ENCODE assay signal across 33 mouse cellular contexts in the genomic region with DNA sequence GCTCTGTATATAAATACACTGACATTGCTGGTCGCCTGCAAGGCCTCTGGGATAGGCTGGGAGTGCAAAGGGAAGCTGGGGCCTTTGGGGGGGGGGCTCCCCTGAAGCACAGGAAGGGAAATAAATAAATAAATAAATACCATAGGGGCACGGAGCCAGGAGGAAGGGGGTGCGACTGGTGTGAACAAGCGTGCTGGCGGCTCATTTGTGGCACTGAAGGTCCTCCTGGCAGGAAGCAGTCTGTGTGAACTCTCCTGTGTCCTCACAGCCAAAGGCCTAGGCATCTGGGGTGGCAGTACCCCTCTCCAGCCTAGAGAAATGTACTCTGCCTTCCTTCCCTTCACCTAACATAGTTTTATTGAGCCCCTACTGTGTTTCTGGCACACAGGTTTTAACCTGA. TPM values are rescaled to one million over a fixed set of nuclear protein-coding genes. Genes with fewer than 3 reads are reported as not detected.
DNase-seq lines count a peak whose midpoint lies in the region.
"Had no signal": no experiment of that assay in that cellular context is flagged by ENCODE, and none has a peak within 500 bp of the region (broad histone marks: within the 10 kb centered on the region; RNA-seq: fewer than 3 reads in every experiment).

No protein-coding gene starts in this region.

- H3K4me3 ChIP-seq in limb, embryonic 10.5 days = no peak overlapping the region
- H3K4me3 ChIP-seq: embryonic facial prominence, embryonic 10.5 days; embryonic facial prominence, embryonic 13.5 days; erythroblast, embryonic 14.5 days; forebrain, embryonic 12.5 days; forebrain, embryonic 15.5 days; heart, adult 2 months; heart, embryonic 10.5 days; hindbrain, embryonic 12.5 days; hindbrain, embryonic 15.5 days had no signal

- no peaks in the 10 kb centered on the region for H3K27me3 ChIP-seq in limb, embryonic 10.5 days (ENCODE audit: low read depth, poor library complexity, severe bottlenecking)
- H3K27me3 ChIP-seq: forebrain, embryonic 15.5 days; hindbrain, embryonic 12.5 days had no signal

- no peaks in the 10 kb centered on the region for H3K9me3 ChIP-seq in limb, embryonic 10.5 days (replicated peaks)
- H3K9me3 ChIP-seq: embryonic facial prominence, embryonic 10.5 days; embryonic facial prominence, embryonic 13.5 days; forebrain, embryonic 12.5 days; forebrain, embryonic 15.5 days; heart, embryonic 10.5 days; hindbrain, embryonic 12.5 days; hindbrain, embryonic 15.5 days had no signal

- H3K4me1 ChIP-seq in limb, embryonic 10.5 days = peaks cover 27% of the 10 kb centered on the region

- WGBS in limb, embryonic 10.5 days = 86% methylated on average over 5 of the region's 5 CpGs

- H3K36me3 ChIP-seq in limb, embryonic 10.5 days = peaks cover 20% of the 10 kb centered on the region; the same call in 1 of the 2 replicates
- H3K36me3 ChIP-seq: embryonic facial prominence, embryonic 13.5 days; forebrain, embryonic 15.5 days; heart, embryonic 10.5 days; hindbrain, embryonic 12.5 days; hindbrain, embryonic 15.5 days had no signal

- H3K27ac ChIP-seq in limb, embryonic 10.5 days = peak overlapping the region; percentile 58; the same call in 1 of the 2 replicates
- H3K27ac ChIP-seq: embryonic facial prominence, embryonic 10.5 days; embryonic facial prominence, embryonic 13.5 days; forebrain, embryonic 12.5 days; forebrain, embryonic 15.5 days; heart, adult 2 months; heart, embryonic 10.5 days; hindbrain, embryonic 12.5 days; hindbrain, embryonic 15.5 days had no signal

- peak; percentile 7 for DNase-seq in lung, postnatal 36 days
- DNase-seq in lung, adult 18-20 months = no peak
- DNase-seq in T-cell, adult 2 months (ENCODE audit: low spot score) = peak; percentile 44
- DNase-seq in limb, embryonic 10.5 days (ENCODE audit: low spot score) = no peak
- DNase-seq in thymus, postnatal 4 days = peak; percentile 50
- DNase-seq in left cerebral cortex, adult 18-20 months (ENCODE audit: low spot score in 2 of 2) = no peak
- DNase-seq: adrenal gland, adult 8-10 months; adrenal gland, postnatal 25 days; cerebellum, adult 11-12 months; cerebellum, adult 8-10 months; cerebellum, postnatal 10 days; cerebellum, postnatal 36 days; embryo, embryonic 11 days; gastrocnemius, postnatal 10 days; gastrocnemius, postnatal 36 days; heart, adult 2 months had no signal

RNA-seq across cellular contexts. Expression of a gene that starts 11.8 kb away (rescaled TPM):
- polyA plus RNA-seq in limb, embryonic 10.5 days (2016; fragmentation: Nextera tagmentation; extraction: Ambion mirVana) = 12.3 and 17.2 TPM in 2 replicates
- 1 to 10 TPM; 3.3 TPM for total RNA-seq in left cerebral cortex, adult 18-20 months (2021)

RNA-seq across cellular contexts. Expression of a gene that starts 52.7 kb away (rescaled TPM):
- polyA plus RNA-seq in limb, embryonic 10.5 days (2016; fragmentation: Nextera tagmentation; extraction: Ambion mirVana) = not detected in 2 replicates
- not detected for total RNA-seq in left cerebral cortex, adult 18-20 months (2021)
- total RNA-seq: granulocyte monocyte progenitor cell, adult 5-6 weeks; heart, adult 2 months; hematopoietic stem cell, adult 5-6 weeks; MEL had no signal
- polyA plus RNA-seq: brain, embryonic 14.5 days; C2C12; cortical plate, adult 2 months; embryonic facial prominence, embryonic 10.5 days; embryonic facial prominence, embryonic 13.5 days; erythroblast, embryonic 14.5 days; forebrain, embryonic 12.5 days; forebrain, embryonic 15.5 days; heart, adult 2 months; heart, embryonic 10.5 days; heart, embryonic 14.5 days; heart, postnatal 0 days; hindbrain, embryonic 12.5 days; hindbrain, embryonic 15.5 days had no signal

RNA-seq across cellular contexts. Expression of a gene that starts 59.0 kb away (rescaled TPM):
- not detected in 2 replicates for polyA plus RNA-seq in limb, embryonic 10.5 days (2016; fragmentation: Nextera tagmentation; extraction: Ambion mirVana)
- total RNA-seq in left cerebral cortex, adult 18-20 months (2021) = not detected
- total RNA-seq: gastrocnemius, adult 18-20 months; gastrocnemius, postnatal 10 days; gastrocnemius, postnatal 36 days; granulocyte monocyte progenitor cell, adult 5-6 weeks; hematopoietic stem cell, adult 5-6 weeks; MEL had no signal
- polyA plus RNA-seq: brain, embryonic 14.5 days; C2C12; cortical plate, adult 2 months; embryonic facial prominence, embryonic 10.5 days; embryonic facial prominence, embryonic 13.5 days; erythroblast, embryonic 14.5 days; forebrain, embryonic 12.5 days; forebrain, embryonic 15.5 days; heart, adult 2 months; heart, embryonic 10.5 days; heart, embryonic 14.5 days; heart, postnatal 0 days; hindbrain, embryonic 12.5 days; hindbrain, embryonic 15.5 days had no signal

Comparison
In these comparisons a context has a peak if more than half of its experiments do, and no peak if none do; other contexts are left out.
1. DNase-seq: peak in lung, postnatal 36 days (single experiment), T-cell, adult 2 months (single experiment) and thymus, postnatal 4 days (single experiment); none in lung, adult 18-20 months (0 of 2), limb, embryonic 10.5 days (single experiment) and left cerebral cortex, adult 18-20 months (0 of 2).